Mouse (Mus musculus) layer of hippocampus, postnatal 36 days (tissue): ENCODE data around the gene Sap30bp. TPM values are rescaled to one million over a fixed set of nuclear protein-coding genes. Genes with fewer than 3 reads are reported as not detected.
A peak's percentile ranks its signal among the peaks of the same experiment; 100 is the strongest.

Source experiments
- DNase-seq, 2 experiments: peaks; one replicate each; pipeline ENCODE4 v3.0.0; 2022
- total RNA-seq, 2 experiments: library from RNA; stranded (reverse); gene quantifications; 2 replicates each; pipeline ENCODE4 v1.2.3; 2021

The Sap30bp gene
- 10 to 100 TPM; 52.2 to 58.2 TPM for total RNA-seq

- peak; percentile 96 to 97 for DNase-seq
Observed at GRCm38 (mm10) chr11:115933108-115933746, at the start of gene Sap30bp, which contains the start of gene Recql5. Gene Sap30bp, plus strand, starts transcription at chr11:115933282. Gene Recql5, minus strand, starts transcription at chr11:115933477.

- DNase-seq: no peak
Observed at GRCm38 (mm10) chr11:115884361-115884760, 48.7 kb upstream of the Sap30bp start.

GRCm38 (mm10) chr11:115885281-115885680 lies 47.8 kb upstream of the Sap30bp start:
- no peak for DNase-seq

- no peak for DNase-seq
Observed at GRCm38 (mm10) chr11:115886446-115886845, 46.6 kb upstream of the Sap30bp start.

- no peak for DNase-seq
Observed at GRCm38 (mm10) chr11:115888020-115888419, 45.1 kb upstream of the Sap30bp start.

- no peak for DNase-seq
Observed at GRCm38 (mm10) chr11:115889159-115889558, 43.9 kb upstream of the Sap30bp start.

GRCm38 (mm10) chr11:115892213-115892612 lies 40.9 kb upstream of the Sap30bp start:
- no peak for DNase-seq

- DNase-seq: no peak
Observed at GRCm38 (mm10) chr11:115893071-115893470, 40.0 kb upstream of the Sap30bp start.

GRCm38 (mm10) chr11:115894755-115895520 lies 38.1 kb upstream of the Sap30bp start:
- DNase-seq: no peak

GRCm38 (mm10) chr11:115898446-115898845 lies 34.6 kb upstream of the Sap30bp start:
- no peak for DNase-seq

- DNase-seq: peak; percentile 37 to 63
Observed at GRCm38 (mm10) chr11:115898886-115899285, 34.2 kb upstream of the Sap30bp start.

- no peak for DNase-seq
Observed at GRCm38 (mm10) chr11:115899486-115900266, 33.4 kb upstream of the Sap30bp start, which contains the start of gene Smim5. Gene Smim5, plus strand, starts transcription at chr11:115899966.

- DNase-seq: no peak
Observed at GRCm38 (mm10) chr11:115900561-115901337, 32.3 kb upstream of the Sap30bp start.

GRCm38 (mm10) chr11:115901338-115902161 lies 31.5 kb upstream of the Sap30bp start:
- DNase-seq: no peak

GRCm38 (mm10) chr11:115902177-115902576 lies 30.9 kb upstream of the Sap30bp start:
- no peak for DNase-seq

- no peak for DNase-seq
Observed at GRCm38 (mm10) chr11:115902831-115903230, 30.3 kb upstream of the Sap30bp start.

GRCm38 (mm10) chr11:115903384-115904230 lies 29.5 kb upstream of the Sap30bp start:
- no peak for DNase-seq

- DNase-seq: no peak
Observed at GRCm38 (mm10) chr11:115904231-115904955, 28.7 kb upstream of the Sap30bp start.
